Mouse (Mus musculus): ENCODE data around the gene Gm10778. TPM values are rescaled to one million over a fixed set of nuclear protein-coding genes. Genes with fewer than 3 reads are reported as not detected.
"Not testable (repeated sequence)": the region's sequence is repeated elsewhere in the genome, so short reads cannot be mapped to it uniquely, and the experiment has no call there.

Gm10778 gene
- polyA plus RNA-seq (2014; fragmentation: Nextera tagmentation; extraction: Ambion mirVana) = 6.5 and 6.7 TPM in 2 replicates

- not testable (repeated sequence) for H3K27ac ChIP-seq (ENCODE audit: low read depth, low read length)
- WGBS = 6% methylated on average over 32 of the region's 52 CpGs
These were observed at the start of gene Gm10778 for GRCm38 (mm10) chr10:81648803-81649775. TSS of gene Gm10778 (plus strand) at chr10:81649059.

GRCm38 (mm10) chr10:81599630-81600029, 49.2 kb upstream of the Gm10778 start:
- ATAC-seq (ENCODE audit: low FRiP score) = no peak
- no peak overlapping the region for H3K4me3 ChIP-seq (ENCODE audit: low read depth, low read length)
- peaks cover 33% of the 10 kb centered on the region for H3K4me1 ChIP-seq (ENCODE audit: control insufficient read depth, insufficient read depth, low read length)
- no peak for DNase-seq (ENCODE audit: low spot score, missing footprints)
- 80% methylated on average over 5 of the region's 5 CpGs for WGBS
- H3K36me3 ChIP-seq (ENCODE audit: control insufficient read depth, insufficient read depth, low read length) = no peaks in the 10 kb centered on the region
- H3K9ac ChIP-seq (ENCODE audit: low read length) = no peak overlapping the region
- H3K4me2 ChIP-seq = no peak overlapping the region
- no peaks in the 10 kb centered on the region for H3K9me3 ChIP-seq (ENCODE audit: control insufficient read depth, low read length)
- peaks cover 51% of the 10 kb centered on the region for H3K27me3 ChIP-seq (ENCODE audit: control insufficient read depth, insufficient read depth, low read length)
- no peak overlapping the region for H3K27ac ChIP-seq (ENCODE audit: low read depth, low read length)

More at GRCm38 (mm10) chr10:81648803-81649775, at the start of gene Gm10778:
- H3K27me3 ChIP-seq (ENCODE audit: control insufficient read depth, insufficient read depth, low read length); H3K9me3 ChIP-seq (ENCODE audit: control insufficient read depth, low read length); H3K4me1 ChIP-seq (ENCODE audit: control insufficient read depth, insufficient read depth, low read length); H3K36me3 ChIP-seq (ENCODE audit: control insufficient read depth, insufficient read depth, low read length): not testable (repeated sequence)
- Histone ChIP-seq H3K4me2 (peak within 1 kb of the TSS; percentile 44), H3K4me3 (ENCODE audit: low read depth, low read length) (peak within 1 kb of the TSS; percentile 46), H3K9ac (ENCODE audit: low read length) (peak within 1 kb of the TSS; percentile 69)
- peak; percentile 97 for ATAC-seq (ENCODE audit: low FRiP score)
- peak; percentile 99 for DNase-seq (ENCODE audit: low spot score, missing footprints)

- DNase-seq (ENCODE audit: low spot score, missing footprints) (no peak), ATAC-seq (ENCODE audit: low FRiP score) (no peak)
- no peaks in the 10 kb centered on the region for H3K9me3 ChIP-seq (ENCODE audit: control insufficient read depth, low read length)
- no peak overlapping the region for H3K27ac ChIP-seq (ENCODE audit: low read depth, low read length)
- no peaks in the 10 kb centered on the region for H3K36me3 ChIP-seq (ENCODE audit: control insufficient read depth, insufficient read depth, low read length)
- H3K4me3 ChIP-seq (ENCODE audit: low read depth, low read length) = no peak overlapping the region
- 56% methylated on average over 10 of the region's 10 CpGs for WGBS
- H3K9ac ChIP-seq (ENCODE audit: low read length) = no peak overlapping the region
- no peak overlapping the region for H3K4me2 ChIP-seq
- H3K4me1 ChIP-seq (ENCODE audit: control insufficient read depth, insufficient read depth, low read length) = peaks cover 35% of the 10 kb centered on the region
- H3K27me3 ChIP-seq (ENCODE audit: control insufficient read depth, insufficient read depth, low read length) = peaks cover 51% of the 10 kb centered on the region
These were observed 48.8 kb upstream of the Gm10778 start for GRCm38 (mm10) chr10:81600096-81600495.

- H3K27ac ChIP-seq (ENCODE audit: low read depth, low read length) = no peak within 1 kb of the TSS
- ATAC-seq (ENCODE audit: low FRiP score) = peak; percentile 89
- no peak within 1 kb of the TSS for H3K9ac ChIP-seq (ENCODE audit: low read length)
These were observed 48.1 kb upstream of the Gm10778 start, which contains the start of gene Tle6 for GRCm38 (mm10) chr10:81600738-81601203. TSS of gene Tle6 (minus strand) at chr10:81601073.

GRCm38 (mm10) chr10:81601396-81601905, 47.4 kb upstream of the Gm10778 start:
- no peak overlapping the region for H3K4me2 ChIP-seq
- H3K9ac ChIP-seq (ENCODE audit: low read length) = no peak overlapping the region
- peak overlapping the region; percentile 8; the same call in 1 of the 2 replicates for H3K4me3 ChIP-seq (ENCODE audit: low read depth, low read length)
- no peak overlapping the region for H3K27ac ChIP-seq (ENCODE audit: low read depth, low read length)
- H3K36me3 ChIP-seq (ENCODE audit: control insufficient read depth, insufficient read depth, low read length) = no peaks in the 10 kb centered on the region
- ATAC-seq (ENCODE audit: low FRiP score) (no peak), DNase-seq (ENCODE audit: low spot score, missing footprints) (no peak)
- peaks cover 40% of the 10 kb centered on the region for H3K27me3 ChIP-seq (ENCODE audit: control insufficient read depth, insufficient read depth, low read length)
- H3K4me1 ChIP-seq (ENCODE audit: control insufficient read depth, insufficient read depth, low read length) = peaks cover 29% of the 10 kb centered on the region
- no peaks in the 10 kb centered on the region for H3K9me3 ChIP-seq (ENCODE audit: control insufficient read depth, low read length)
- WGBS = 12% methylated on average over 7 of the region's 7 CpGs

More at GRCm38 (mm10) chr10:81600738-81601203, 48.1 kb upstream of the Gm10778 start, which contains the start of gene Tle6:
- peaks cover 46% of the 10 kb centered on the region for H3K27me3 ChIP-seq (ENCODE audit: control insufficient read depth, insufficient read depth, low read length)
- peak; percentile 100 for DNase-seq (ENCODE audit: low spot score, missing footprints)
- no peaks in the 10 kb centered on the region for H3K36me3 ChIP-seq (ENCODE audit: control insufficient read depth, insufficient read depth, low read length)
- H3K4me1 ChIP-seq (ENCODE audit: control insufficient read depth, insufficient read depth, low read length) = peaks cover 34% of the 10 kb centered on the region
- H3K4me3 ChIP-seq (ENCODE audit: low read depth, low read length) = peak within 1 kb of the TSS; percentile 14
- H3K9me3 ChIP-seq (ENCODE audit: control insufficient read depth, low read length) = no peaks in the 10 kb centered on the region
- peak within 1 kb of the TSS; percentile 30 for H3K4me2 ChIP-seq
- WGBS = under 1% methylated on average over 28 of the region's 28 CpGs

- ATAC-seq (ENCODE audit: low FRiP score) (no peak), DNase-seq (ENCODE audit: low spot score, missing footprints) (peak; percentile 91)
- Histone ChIP-seq H3K9ac (ENCODE audit: low read length) (no peak overlapping the region), H3K4me2 (no peak overlapping the region), H3K4me1 (ENCODE audit: control insufficient read depth, insufficient read depth, low read length) (peaks cover 19% of the 10 kb centered on the region), H3K27me3 (ENCODE audit: control insufficient read depth, insufficient read depth, low read length) (peaks cover 29% of the 10 kb centered on the region), H3K27ac (ENCODE audit: low read depth, low read length) (no peak overlapping the region), H3K36me3 (ENCODE audit: control insufficient read depth, insufficient read depth, low read length) (no peaks in the 10 kb centered on the region), H3K4me3 (ENCODE audit: low read depth, low read length) (no peak overlapping the region), H3K9me3 (ENCODE audit: control insufficient read depth, low read length) (no peaks in the 10 kb centered on the region)
- WGBS = 28% methylated on average over 4 of the region's 4 CpGs
These were observed 46.1 kb upstream of the Gm10778 start for GRCm38 (mm10) chr10:81602741-81603151.

GRCm38 (mm10) chr10:81604019-81604967, 44.6 kb upstream of the Gm10778 start:
- no peak overlapping the region for H3K4me3 ChIP-seq (ENCODE audit: low read depth, low read length)
- no peak; the same call in 1 of the 2 replicates for ATAC-seq (ENCODE audit: low FRiP score)
- no peak overlapping the region for H3K4me2 ChIP-seq
- peaks cover 16% of the 10 kb centered on the region for H3K27me3 ChIP-seq (ENCODE audit: control insufficient read depth, insufficient read depth, low read length)
- H3K36me3 ChIP-seq (ENCODE audit: control insufficient read depth, insufficient read depth, low read length) = no peaks in the 10 kb centered on the region
- peaks cover 19% of the 10 kb centered on the region for H3K4me1 ChIP-seq (ENCODE audit: control insufficient read depth, insufficient read depth, low read length)
- WGBS = 78% methylated on average over 12 of the region's 12 CpGs
- 0 out of 2 replicates have a peak overlapping the region, but pooled peaks have one; percentile 27 for H3K9ac ChIP-seq (ENCODE audit: low read length)
- H3K9me3 ChIP-seq (ENCODE audit: control insufficient read depth, low read length) = no peaks in the 10 kb centered on the region
- no peak overlapping the region for H3K27ac ChIP-seq (ENCODE audit: low read depth, low read length)
- no peak for DNase-seq (ENCODE audit: low spot score, missing footprints)

GRCm38 (mm10) chr10:81604968-81605665, 43.7 kb upstream of the Gm10778 start:
- H3K27me3 ChIP-seq (ENCODE audit: control insufficient read depth, insufficient read depth, low read length) = peaks cover 9% of the 10 kb centered on the region
- peaks cover 19% of the 10 kb centered on the region for H3K4me1 ChIP-seq (ENCODE audit: control insufficient read depth, insufficient read depth, low read length)
- ATAC-seq (ENCODE audit: low FRiP score) (peak; percentile 2), DNase-seq (ENCODE audit: low spot score, missing footprints) (peak; percentile 98)
- peak overlapping the region; percentile 76 for H3K27ac ChIP-seq (ENCODE audit: low read depth, low read length)
- 20% methylated on average over 29 of the region's 29 CpGs for WGBS
- H3K9ac ChIP-seq (ENCODE audit: low read length) = peak overlapping the region; percentile 43
- no peaks in the 10 kb centered on the region for H3K9me3 ChIP-seq (ENCODE audit: control insufficient read depth, low read length)
- peak overlapping the region; percentile 29 for H3K4me3 ChIP-seq (ENCODE audit: low read depth, low read length)
- H3K4me2 ChIP-seq = peak overlapping the region; percentile 62
- no peaks in the 10 kb centered on the region for H3K36me3 ChIP-seq (ENCODE audit: control insufficient read depth, insufficient read depth, low read length)

All from midbrain, embryonic 11.5 days (tissue).